Mouse (Mus musculus): ENCODE measurements at regions not wholly inside any gene's neighbourhood (a gene's known extent, or its start where the extent isn't known, plus 50 kb on each side); places are given as distances from the start of the nearest gene placed in this dataset.
A peak's percentile ranks its signal among the peaks of the same experiment; 100 is the strongest.

DNA sequence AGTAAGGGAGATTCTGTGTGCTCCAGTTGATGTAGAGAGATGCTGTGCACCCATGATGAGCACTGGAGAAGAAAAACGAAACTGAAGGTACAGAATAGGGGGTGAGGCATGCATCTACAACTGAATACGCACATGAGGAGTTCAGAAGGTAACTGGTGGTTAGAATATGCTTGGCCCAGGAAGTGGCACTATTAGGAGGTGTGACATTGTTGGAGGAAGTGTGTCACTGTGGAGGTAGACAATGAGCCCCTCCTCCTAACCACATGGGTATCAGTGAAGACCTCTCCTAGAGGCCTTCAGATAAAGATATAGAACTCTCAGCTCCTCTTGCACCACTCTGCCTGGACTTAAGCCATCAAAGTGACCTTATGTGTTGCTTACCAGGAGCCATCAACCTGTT lies 243.9 kb downstream of the En1 start:
- no peak overlapping the region for H3K27ac ChIP-seq
- no peaks in the 10 kb centered on the region for H3K9me3 ChIP-seq (ENCODE audit: control insufficient read depth, low read length)
- 82% methylated on average over 2 of the region's 2 CpGs for WGBS
- H3K9ac ChIP-seq: no peak overlapping the region
- no peak overlapping the region for H3K4me3 ChIP-seq (replicated peaks; ENCODE audit: low read length)
- no peaks in the 10 kb centered on the region for H3K36me3 ChIP-seq (replicated peaks; ENCODE audit: control insufficient read depth, insufficient read depth)
- DNase-seq (ENCODE audit: low spot score): no peak
- no peaks in the 10 kb centered on the region for H3K4me1 ChIP-seq (replicated peaks; ENCODE audit: control insufficient read depth, insufficient read depth, low read length)
- no peak for ATAC-seq (ENCODE audit: low FRiP score)
- H3K27me3 ChIP-seq (ENCODE audit: control insufficient read depth, insufficient read depth, low read length): no peaks in the 10 kb centered on the region
- no peak overlapping the region for H3K4me2 ChIP-seq (replicated peaks)

GRCm38 (mm10) chr1:120851860-120852503 lies 249.8 kb downstream of the En1 start:
- Histone ChIP-seq H3K4me3 (replicated peaks; ENCODE audit: low read length) (no peak overlapping the region), H3K27ac (no peak overlapping the region), H3K9me3 (ENCODE audit: control insufficient read depth, low read length) (no peaks in the 10 kb centered on the region), H3K4me1 (replicated peaks; ENCODE audit: control insufficient read depth, insufficient read depth, low read length) (no peaks in the 10 kb centered on the region), H3K27me3 (ENCODE audit: control insufficient read depth, insufficient read depth, low read length) (no peaks in the 10 kb centered on the region), H3K9ac (no peak overlapping the region), H3K4me2 (replicated peaks) (no peak overlapping the region), H3K36me3 (replicated peaks; ENCODE audit: control insufficient read depth, insufficient read depth) (no peaks in the 10 kb centered on the region)
- 62% methylated on average over 6 of the region's 6 CpGs for WGBS
- peak; percentile 24; the same call in 1 of the 2 replicates for ATAC-seq (ENCODE audit: low FRiP score)
- DNase-seq (ENCODE audit: low spot score): peak; percentile 58

- no peak overlapping the region for H3K27ac ChIP-seq
- no peak overlapping the region for H3K4me3 ChIP-seq (replicated peaks; ENCODE audit: low read length)
- ATAC-seq (ENCODE audit: low FRiP score): no peak
- H3K27me3 ChIP-seq (ENCODE audit: control insufficient read depth, insufficient read depth, low read length): no peaks in the 10 kb centered on the region
- H3K9me3 ChIP-seq (ENCODE audit: control insufficient read depth, low read length): no peaks in the 10 kb centered on the region
- H3K36me3 ChIP-seq (replicated peaks; ENCODE audit: control insufficient read depth, insufficient read depth): no peaks in the 10 kb centered on the region
- 82% methylated on average over 5 of the region's 5 CpGs for whole genome bisulfite sequencing
- H3K9ac ChIP-seq: no peak overlapping the region
- DNase-seq (ENCODE audit: low spot score): no peak
- H3K4me2 ChIP-seq (replicated peaks): no peak overlapping the region
- H3K4me1 ChIP-seq (replicated peaks; ENCODE audit: control insufficient read depth, insufficient read depth, low read length): no peaks in the 10 kb centered on the region
Observed at GRCm38 (mm10) chr1:120857566-120857965, 255.3 kb downstream of the En1 start.

- WGBS: 76% methylated on average over 5 of the region's 5 CpGs
Observed at GRCm38 (mm10) chr1:120859546-120859945, 257.3 kb downstream of the En1 start.

GRCm38 (mm10) chr1:120872554-120872953 lies 270.3 kb downstream of the En1 start:
- Histone ChIP-seq H3K4me1 (replicated peaks; ENCODE audit: control insufficient read depth, insufficient read depth, low read length) (no peaks in the 10 kb centered on the region), H3K36me3 (replicated peaks; ENCODE audit: control insufficient read depth, insufficient read depth) (no peaks in the 10 kb centered on the region), H3K9me3 (ENCODE audit: control insufficient read depth, low read length) (no peaks in the 10 kb centered on the region), H3K27ac (no peak overlapping the region), H3K27me3 (ENCODE audit: control insufficient read depth, insufficient read depth, low read length) (no peaks in the 10 kb centered on the region), H3K4me3 (replicated peaks; ENCODE audit: low read length) (no peak overlapping the region), H3K9ac (no peak overlapping the region), H3K4me2 (replicated peaks) (no peak overlapping the region)
- DNase-seq (ENCODE audit: low spot score): no peak
- 48% methylated on average over 7 of the region's 7 CpGs for WGBS
- ATAC-seq (ENCODE audit: low FRiP score): no peak

More at GRCm38 (mm10) chr1:120859546-120859945, 257.3 kb downstream of the En1 start:
- ATAC-seq (ENCODE audit: low FRiP score) (no peak), DNase-seq (ENCODE audit: low spot score) (no peak)
- Histone ChIP-seq H3K27ac (no peak overlapping the region), H3K4me2 (replicated peaks) (no peak overlapping the region), H3K9ac (no peak overlapping the region), H3K9me3 (ENCODE audit: control insufficient read depth, low read length) (no peaks in the 10 kb centered on the region), H3K27me3 (ENCODE audit: control insufficient read depth, insufficient read depth, low read length) (no peaks in the 10 kb centered on the region), H3K4me3 (replicated peaks; ENCODE audit: low read length) (no peak overlapping the region), H3K36me3 (replicated peaks; ENCODE audit: control insufficient read depth, insufficient read depth) (no peaks in the 10 kb centered on the region), H3K4me1 (replicated peaks; ENCODE audit: control insufficient read depth, insufficient read depth, low read length) (no peaks in the 10 kb centered on the region)

GRCm38 (mm10) chr1:120882959-120883549 lies 280.8 kb downstream of the En1 start:
- ATAC-seq (ENCODE audit: low FRiP score) (no peak), DNase-seq (ENCODE audit: low spot score) (no peak)
- H3K27me3 ChIP-seq (ENCODE audit: control insufficient read depth, insufficient read depth, low read length): no peaks in the 10 kb centered on the region
- H3K4me2 ChIP-seq (replicated peaks): no peak overlapping the region
- 55% methylated on average over 10 of the region's 10 CpGs for WGBS
- H3K27ac ChIP-seq: no peak overlapping the region
- H3K4me3 ChIP-seq (replicated peaks; ENCODE audit: low read length): no peak overlapping the region
- no peaks in the 10 kb centered on the region for H3K9me3 ChIP-seq (ENCODE audit: control insufficient read depth, low read length)
- no peak overlapping the region for H3K9ac ChIP-seq
- peaks cover 3% of the 10 kb centered on the region; the same call in 1 of the 2 replicates for H3K4me1 ChIP-seq (replicated peaks; ENCODE audit: control insufficient read depth, insufficient read depth, low read length)
- H3K36me3 ChIP-seq (replicated peaks; ENCODE audit: control insufficient read depth, insufficient read depth): no peaks in the 10 kb centered on the region

GRCm38 (mm10) chr1:120883632-120884031 lies 281.4 kb downstream of the En1 start:
- Histone ChIP-seq H3K9ac (no peak overlapping the region), H3K27ac (no peak overlapping the region), H3K4me2 (replicated peaks) (no peak overlapping the region), H3K4me3 (replicated peaks; ENCODE audit: low read length) (no peak overlapping the region), H3K4me1 (replicated peaks; ENCODE audit: control insufficient read depth, insufficient read depth, low read length) (peaks cover 3% of the 10 kb centered on the region; the same call in 1 of the 2 replicates), H3K9me3 (ENCODE audit: control insufficient read depth, low read length) (no peaks in the 10 kb centered on the region), H3K36me3 (replicated peaks; ENCODE audit: control insufficient read depth, insufficient read depth) (no peaks in the 10 kb centered on the region), H3K27me3 (ENCODE audit: control insufficient read depth, insufficient read depth, low read length) (no peaks in the 10 kb centered on the region)
- WGBS: 37% methylated on average over 9 of the region's 9 CpGs
- ATAC-seq (ENCODE audit: low FRiP score) (peak; percentile 55; the same call in 1 of the 2 replicates), DNase-seq (ENCODE audit: low spot score) (peak; percentile 64)

DNA sequence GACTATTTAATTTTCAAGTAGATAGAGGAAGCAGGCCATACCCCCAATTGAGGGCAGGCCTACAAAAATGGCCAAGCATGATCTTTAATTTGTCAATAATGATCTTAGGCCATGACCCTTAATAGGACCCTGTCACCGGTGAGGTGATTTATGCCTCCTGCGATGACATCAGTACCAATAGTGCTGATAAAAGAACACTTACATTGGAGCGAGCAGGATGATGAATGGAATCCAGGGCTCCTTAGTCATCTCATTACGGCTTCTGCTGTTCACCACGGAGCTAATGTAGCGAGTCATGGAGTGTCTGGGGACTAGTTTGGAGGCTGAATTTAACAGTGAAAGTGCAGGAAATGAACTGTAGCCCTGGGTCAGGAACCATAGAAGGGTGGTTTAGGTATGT lies 308.6 kb downstream of the En1 start:
- ATAC-seq (ENCODE audit: low FRiP score): peak; percentile 48; the same call in 1 of the 2 replicates
- no peaks in the 10 kb centered on the region for H3K36me3 ChIP-seq (replicated peaks; ENCODE audit: control insufficient read depth, insufficient read depth)
- peak; percentile 32 for DNase-seq (ENCODE audit: low spot score)
- H3K9ac ChIP-seq: no peak overlapping the region
- WGBS: 37% methylated on average over 6 of the region's 6 CpGs
- no peak overlapping the region for H3K4me3 ChIP-seq (replicated peaks; ENCODE audit: low read length)
- H3K4me2 ChIP-seq (replicated peaks): no peak overlapping the region
- no peaks in the 10 kb centered on the region for H3K9me3 ChIP-seq (ENCODE audit: control insufficient read depth, low read length)
- 0 out of 2 replicates have a peak, but pooled peaks cover 4% of the 10 kb centered on the region for H3K27me3 ChIP-seq (ENCODE audit: control insufficient read depth, insufficient read depth, low read length)
- H3K4me1 ChIP-seq (replicated peaks; ENCODE audit: control insufficient read depth, insufficient read depth, low read length): no peaks in the 10 kb centered on the region
- H3K27ac ChIP-seq: no peak overlapping the region

GRCm38 (mm10) chr1:120911962-120912670 lies 309.9 kb downstream of the En1 start:
- ATAC-seq (ENCODE audit: low FRiP score) (peak; percentile 51; the same call in 1 of the 2 replicates), DNase-seq (ENCODE audit: low spot score) (no peak)
- Histone ChIP-seq H3K9ac (no peak overlapping the region), H3K27ac (no peak overlapping the region), H3K4me2 (replicated peaks) (no peak overlapping the region), H3K4me1 (replicated peaks; ENCODE audit: control insufficient read depth, insufficient read depth, low read length) (no peaks in the 10 kb centered on the region), H3K4me3 (replicated peaks; ENCODE audit: low read length) (no peak overlapping the region), H3K27me3 (ENCODE audit: control insufficient read depth, insufficient read depth, low read length) (0 out of 2 replicates have a peak, but pooled peaks cover 4% of the 10 kb centered on the region), H3K36me3 (replicated peaks; ENCODE audit: control insufficient read depth, insufficient read depth) (no peaks in the 10 kb centered on the region), H3K9me3 (ENCODE audit: control insufficient read depth, low read length) (no peaks in the 10 kb centered on the region)
- 19% methylated on average over 8 of the region's 8 CpGs for WGBS
